Mouse (Mus musculus) WW6 (cell line): ENCODE results near the gene Hmga1.

Experiments used
- DNase-seq: peaks from one replicate; pipeline ENCODE4 v3.0.0-alpha.2; 2013; ENCODE audit warnings: low read depth, low spot score

The Hmga1 gene

DNA sequence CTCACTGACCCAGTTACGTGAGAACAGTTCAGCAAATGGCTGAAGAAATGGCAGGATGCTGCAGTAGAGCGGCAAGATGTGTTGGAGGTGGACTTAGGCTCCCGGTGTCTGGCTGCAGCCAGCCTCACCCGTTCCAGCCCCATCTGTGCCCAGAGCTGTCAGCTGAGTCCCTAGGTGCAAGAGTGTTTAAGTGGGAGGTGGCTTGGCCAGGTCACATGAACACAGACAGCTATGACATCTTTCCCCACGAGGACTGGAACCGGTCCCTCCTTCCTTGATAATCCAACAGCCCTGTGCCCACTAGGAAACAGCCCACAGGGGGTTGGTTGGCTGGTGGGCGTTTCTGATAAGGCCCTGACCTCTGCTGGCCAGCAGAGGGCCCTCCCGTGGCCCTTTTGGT is 28.3 kb upstream of the Hmga1 start:
- no peak for DNase-seq

DNA sequence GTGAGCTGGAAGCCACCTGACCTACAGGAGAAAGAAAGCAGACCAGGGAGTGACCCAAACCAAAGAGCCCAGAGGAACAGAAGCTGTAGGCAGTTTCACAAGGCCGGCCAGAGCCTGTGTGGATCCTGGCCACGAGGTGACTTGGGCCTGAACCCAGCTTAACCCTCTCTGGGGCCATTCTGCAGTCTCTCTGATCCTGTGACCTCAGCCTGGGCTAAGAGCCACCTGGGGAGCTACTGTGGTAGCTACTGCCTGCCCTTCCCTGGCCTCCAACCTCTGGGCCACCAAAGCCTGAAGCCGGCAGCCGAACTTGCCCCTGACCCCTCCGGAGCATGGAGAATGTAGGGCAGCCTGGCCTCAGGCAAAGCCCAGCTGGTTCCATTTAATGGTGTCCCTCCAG is 27.5 kb upstream of the Hmga1 start:
- no peak for DNase-seq

DNA sequence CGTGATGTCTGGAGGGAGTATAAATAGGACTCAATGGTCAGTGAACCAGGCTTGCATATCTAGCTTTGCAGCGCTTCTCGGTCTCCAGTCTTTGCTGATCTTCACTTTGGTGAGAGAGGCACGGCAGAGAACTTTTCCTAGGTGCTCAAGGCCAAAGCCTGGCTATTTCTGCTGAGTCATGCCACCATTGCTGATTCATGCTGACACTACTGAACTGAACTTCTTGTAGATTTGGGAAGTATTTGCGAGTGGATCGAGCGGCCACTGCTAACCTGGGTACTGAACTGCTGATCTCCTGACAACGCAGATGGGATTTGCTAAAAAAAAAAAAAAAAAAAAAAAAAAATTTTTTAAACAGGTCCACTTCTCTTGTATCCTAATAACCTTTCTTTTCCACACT is 24.2 kb upstream of the Hmga1 start:
- DNase-seq: no peak

DNA sequence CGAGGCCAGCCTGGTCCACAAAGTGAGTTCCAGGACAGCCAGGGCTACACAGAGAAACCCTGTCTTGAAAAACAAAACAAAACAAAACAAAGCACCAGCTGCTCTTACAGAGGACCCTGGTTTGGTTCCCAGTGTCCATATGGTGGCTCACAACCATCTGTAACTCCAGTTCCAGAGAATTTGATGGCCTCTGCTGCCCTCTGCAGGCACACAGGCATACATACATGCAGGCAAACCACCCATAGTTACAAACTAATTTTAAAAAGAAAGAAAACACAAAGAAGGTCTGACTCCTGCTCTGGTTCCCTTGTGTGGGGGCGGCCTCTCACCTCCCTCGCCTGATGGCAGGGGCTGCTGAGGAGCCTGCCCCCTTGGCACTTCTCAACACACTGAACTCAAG is 22.9 kb upstream of the Hmga1 start:
- DNase-seq: no peak

DNA sequence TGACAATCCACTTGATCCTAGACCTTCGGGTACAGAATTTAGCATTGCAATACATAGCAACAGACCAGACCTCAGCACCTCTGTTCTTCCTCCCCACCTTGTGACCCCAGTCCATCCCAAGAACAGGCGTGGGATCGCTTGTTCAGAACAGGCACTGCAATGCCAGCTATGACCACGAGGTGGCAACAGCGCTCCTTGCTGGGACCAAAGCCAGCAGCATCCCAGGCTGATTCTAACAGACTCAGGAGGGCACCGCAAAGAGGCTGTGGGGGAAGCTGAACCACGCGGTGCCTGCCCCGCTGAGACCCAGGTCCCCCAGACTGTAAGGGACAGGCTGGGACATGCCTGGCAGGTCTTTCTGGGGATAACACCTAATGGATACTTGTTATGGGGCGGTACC is 21.6 kb upstream of the Hmga1 start:
- DNase-seq: peak; percentile 89

DNA sequence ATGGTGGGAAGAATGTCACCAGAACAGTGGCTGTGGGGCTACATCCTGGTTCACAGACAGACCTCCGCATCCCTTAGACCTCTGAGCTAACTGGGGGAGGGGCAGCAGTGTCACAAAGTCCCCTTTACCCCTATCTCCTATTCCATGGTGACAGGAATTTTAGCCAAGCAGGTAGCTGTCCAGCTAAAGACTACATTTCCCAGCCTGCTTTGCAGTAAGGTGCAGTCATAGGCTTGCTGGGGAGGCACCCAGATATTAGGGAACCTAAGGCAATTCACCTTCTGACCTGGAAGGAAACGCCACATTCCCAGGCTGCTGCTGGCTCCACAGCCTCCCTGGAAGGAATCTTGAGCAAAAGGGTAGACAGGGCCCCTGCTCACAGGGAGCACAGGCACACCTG is 15.0 kb upstream of the Hmga1 start:
- DNase-seq: no peak

DNA sequence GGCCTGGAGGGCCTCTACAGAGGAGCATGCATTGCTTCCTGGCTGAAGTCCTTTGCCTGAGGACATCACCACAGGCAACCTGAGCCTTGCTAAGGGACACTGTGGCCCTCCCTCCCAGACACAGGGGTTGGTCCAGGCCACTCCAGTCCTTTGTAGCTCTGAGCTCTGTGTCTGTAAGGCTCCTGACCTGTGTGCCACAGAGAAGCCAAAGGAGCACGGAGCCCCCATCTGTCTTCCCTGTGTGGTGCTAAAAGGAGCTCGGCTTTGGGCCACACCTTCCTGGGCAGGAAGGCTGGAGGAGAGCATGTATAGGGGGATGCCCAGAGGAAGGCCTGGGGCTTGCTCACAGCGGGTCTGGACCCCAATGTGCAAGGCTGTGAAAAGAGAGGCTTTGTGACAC is 14.3 kb upstream of the Hmga1 start:
- DNase-seq: no peak

DNA sequence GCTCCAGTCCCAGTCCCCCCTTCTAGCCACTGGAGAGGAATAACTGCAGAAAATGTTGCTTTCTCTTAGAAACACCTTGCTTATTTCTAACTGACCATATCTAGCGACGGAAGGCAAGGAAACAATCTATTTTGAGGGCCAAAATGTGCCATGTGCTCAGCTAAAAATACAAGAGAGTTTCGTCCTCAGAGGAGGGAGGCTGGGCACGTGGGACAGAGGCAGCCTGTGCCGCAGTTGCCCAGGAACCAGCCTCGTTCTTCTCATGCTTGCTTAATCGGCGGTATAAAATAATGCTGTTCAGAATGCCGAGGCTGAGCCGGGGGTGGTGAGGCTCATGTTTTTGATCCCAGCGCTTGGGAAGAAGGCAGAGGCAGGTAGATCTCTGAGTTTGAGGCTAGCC is 11.7 kb upstream of the Hmga1 start:
- DNase-seq: no peak

DNA sequence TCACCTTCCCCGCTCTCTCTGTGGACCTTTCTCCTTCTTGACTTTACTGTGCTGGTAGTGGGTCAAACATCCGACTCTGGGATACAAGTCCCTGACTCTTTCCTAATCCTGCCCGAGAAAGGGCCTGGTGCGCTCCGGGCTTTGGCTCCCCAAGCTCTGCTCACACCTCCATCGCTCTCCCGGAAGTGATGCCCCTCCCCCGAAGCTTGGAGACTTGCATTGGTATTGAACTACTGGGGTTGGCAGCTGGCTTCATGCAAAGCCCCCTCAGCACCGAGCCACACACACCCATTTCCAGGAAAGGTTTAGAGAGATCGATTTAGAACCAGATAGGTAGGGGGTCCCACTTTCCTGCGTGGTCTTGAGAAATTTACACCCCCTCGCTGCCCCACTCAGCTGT is 10.3 kb upstream of the Hmga1 start:
- DNase-seq: no peak

DNA sequence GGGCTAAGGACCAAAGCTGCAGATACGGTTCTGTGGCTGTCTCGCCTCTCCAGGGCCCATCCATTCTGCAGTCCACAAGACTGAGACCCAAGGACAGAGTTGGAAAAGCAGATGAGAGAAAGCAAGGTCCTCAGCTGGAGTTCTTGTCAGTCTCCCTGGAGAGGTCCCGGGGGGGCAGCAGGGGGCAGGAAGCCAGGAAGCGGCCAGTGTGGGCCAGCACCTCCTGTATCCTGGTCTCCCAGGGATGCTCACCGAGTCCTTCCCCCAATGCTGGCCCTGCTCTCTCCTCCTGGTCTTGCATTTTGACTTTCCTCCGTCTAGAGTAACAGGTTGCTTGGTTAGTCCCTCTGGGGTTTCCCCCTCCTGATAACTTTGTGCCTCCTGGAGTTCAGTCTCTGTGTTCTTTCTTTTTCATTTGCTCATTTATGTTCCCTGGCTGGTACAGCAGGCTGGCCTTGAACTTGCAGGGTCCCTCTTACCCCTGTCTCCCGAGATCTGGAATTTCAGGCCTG is 9.7 kb upstream of the Hmga1 start:
- no peak for DNase-seq

DNA sequence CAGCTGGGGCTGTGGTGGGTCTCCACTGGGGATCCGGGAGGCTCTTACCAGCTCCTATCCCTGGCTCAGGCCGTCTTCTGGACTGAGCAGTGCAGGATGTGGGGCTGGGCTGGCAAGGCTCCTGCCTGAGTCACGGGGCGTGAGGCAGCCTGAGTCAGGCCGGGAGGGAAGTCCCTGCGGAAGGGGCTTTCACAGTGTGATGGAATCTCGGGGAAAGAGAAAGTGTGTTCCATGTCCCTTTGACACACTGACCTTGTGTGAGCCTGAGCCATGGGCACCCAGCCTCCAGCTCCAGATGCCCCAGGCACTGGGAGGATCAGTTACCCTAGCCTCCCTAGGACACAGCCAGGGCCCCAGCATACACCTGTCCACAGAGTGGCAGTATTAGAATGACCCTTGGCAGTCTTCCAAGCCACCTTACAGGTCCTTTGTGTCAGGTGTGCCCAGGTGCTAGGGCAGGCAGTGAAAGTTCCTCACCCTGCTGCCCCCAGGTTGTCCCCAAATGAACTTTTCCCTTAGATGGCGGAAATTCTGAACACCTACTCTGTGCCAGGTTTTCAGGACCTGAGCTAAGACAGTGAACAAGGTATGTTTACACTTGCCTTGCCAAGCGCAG is 8.9 kb upstream of the Hmga1 start:
- no peak for DNase-seq

DNA sequence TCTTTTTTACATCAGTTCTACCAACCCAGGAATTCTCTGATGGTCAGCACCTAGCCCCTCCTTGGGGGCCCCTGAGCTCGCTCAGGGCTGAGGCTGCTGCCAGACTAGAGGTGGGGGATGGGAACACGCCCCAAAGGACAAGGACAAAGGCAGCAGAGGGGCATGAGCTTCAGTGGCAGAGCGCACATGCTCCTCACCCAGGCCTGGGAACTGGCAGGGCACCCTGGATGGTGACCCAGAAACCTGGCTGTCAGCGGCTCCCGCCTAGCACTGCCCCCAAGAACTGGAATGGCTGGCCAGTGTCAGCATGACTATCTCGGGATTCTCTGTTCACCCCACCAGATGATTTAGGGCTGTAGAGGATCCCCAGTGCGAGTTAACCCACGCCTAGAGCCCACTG is 7.1 kb upstream of the Hmga1 start:
- DNase-seq: no peak

DNA sequence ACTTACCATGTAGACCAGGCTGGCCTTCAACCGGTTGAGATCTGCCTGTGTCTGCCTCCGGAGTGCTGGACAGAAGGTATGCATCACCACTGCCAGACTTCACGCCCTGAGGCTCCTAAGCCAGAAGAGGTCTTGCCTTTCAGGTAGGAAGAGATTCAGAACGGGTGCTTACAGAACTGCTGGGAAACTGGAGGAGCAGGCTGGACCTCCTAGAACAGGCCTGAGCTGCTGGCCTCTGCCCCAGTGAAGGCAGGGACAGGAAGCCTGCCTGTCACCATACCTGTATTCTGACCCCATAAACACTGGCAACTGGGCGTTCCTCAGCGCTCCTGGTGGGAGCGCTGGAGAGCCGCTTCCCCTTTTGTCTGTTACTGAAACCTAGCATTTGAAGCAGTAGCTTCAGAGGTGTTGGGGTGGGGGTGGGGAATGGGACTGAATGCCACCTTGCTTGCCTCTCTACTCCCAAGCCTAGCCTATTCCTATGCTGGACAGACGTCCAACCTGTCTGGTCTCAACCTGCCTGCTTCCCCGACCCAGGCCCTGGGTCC is 4.8 kb upstream of the Hmga1 start:
- no peak for DNase-seq

DNA sequence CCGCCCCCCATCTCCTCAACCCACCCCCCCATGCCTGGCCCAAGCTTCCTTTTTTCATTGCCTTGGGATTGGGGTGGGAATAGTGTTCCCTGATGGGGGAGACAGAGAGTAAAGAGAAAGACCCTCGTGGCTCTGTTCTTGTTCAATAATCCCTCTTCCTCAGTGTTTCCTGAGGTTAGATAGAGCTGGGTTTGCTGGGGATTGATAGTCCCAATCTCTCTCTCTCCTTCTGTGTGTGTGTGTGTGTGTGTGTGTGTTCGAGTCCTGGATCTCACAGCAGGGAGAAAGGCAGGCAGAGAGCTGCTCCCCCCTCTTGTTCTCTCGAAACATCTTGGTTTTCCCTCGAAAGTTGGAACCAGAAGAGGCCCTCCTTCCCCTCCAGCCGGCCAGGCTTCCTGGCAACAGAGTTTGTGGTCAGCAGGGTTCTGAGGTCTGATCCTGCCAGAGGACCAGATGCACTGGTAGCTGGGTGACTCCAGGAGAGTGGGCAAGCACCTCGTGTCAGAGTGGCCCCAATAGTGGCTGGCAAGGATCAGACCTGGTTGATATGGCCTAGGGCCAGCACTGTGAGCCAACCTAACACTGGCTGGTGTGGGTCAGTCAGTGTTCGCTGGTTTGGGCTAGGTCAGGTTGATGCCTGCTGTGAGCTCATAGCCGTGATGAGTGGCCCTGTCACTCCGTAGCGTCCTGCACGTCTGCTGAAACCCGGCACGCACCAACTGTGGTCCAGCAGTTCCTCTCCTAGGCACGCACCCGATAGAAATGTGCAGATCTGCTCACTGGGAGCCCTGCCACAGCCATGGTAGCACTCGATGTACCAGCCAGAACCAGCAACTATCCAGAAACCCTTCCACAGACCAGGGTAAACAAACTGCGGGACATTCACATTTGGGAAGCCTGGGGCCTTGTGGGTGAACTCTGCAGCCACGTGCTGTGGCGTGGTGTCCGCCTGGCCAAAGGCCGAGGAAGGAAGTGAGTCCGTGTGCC is 3.8 kb upstream of the Hmga1 start:
- no peak for DNase-seq

DNA sequence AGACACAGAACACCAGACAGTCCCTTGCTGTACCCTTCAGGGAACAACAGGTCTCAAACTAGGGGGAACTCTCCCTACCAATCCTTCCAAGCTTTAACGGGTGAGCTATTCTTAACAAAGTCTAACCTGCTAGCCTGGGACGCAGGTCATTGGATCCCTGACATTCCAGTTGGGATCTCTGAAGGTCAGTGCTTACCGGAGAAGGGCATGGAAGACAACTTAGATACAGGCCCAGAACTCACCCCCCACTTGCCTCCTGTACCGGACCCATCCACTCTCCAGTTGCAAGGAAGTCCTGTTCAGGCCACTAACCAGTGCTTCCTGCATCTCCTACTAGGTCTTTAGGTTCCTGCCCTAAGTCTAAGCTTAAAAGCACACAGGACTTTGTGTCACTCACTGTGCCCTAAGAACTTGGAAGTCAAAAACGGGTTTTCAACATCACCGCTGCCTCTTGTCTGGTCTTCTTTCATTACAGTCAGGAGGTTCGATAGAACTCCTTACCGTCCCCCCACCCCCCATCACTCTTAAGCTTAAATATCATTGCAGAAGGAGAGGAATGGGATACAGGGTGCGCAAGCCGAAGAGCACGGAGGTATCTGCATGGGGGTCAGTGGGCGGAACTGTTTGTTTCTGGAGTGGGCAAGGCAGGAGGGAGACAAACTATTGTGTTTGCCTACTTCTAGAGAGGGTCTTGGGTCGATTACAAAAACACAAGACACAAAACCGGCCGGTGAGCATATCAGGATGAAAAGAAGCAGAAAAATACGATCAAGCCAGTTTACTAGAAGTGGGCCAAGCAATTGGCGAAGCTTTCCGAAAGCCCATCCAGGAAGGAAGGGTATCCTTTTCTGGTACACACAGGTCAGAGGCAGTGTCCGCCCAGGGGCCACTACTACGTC is 2.0 kb upstream of the Hmga1 start:
- no peak for DNase-seq

DNA sequence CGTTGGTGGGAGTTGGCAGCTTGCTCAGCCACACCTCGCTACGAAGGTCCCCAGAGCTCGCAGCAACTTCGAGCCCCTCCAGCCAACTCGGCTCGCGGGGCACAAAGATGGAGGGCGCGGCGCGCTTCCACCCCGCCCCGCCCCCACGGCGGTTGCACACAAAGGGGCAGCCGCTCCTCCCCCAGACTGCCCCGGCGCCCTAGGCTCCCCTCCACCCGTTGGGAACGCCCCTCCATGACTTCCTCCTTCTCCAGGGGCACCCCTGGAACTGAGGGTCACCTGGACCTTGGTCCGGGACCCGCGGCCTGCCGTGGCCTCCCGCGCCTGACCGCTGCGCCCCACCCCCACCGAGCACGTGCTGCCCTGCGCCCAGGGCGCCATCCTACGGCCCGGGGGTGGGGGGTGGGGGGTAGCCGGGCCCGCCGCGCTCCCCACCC is 1.2 kb upstream of the Hmga1 start:
- DNase-seq: peak; percentile 65

DNA sequence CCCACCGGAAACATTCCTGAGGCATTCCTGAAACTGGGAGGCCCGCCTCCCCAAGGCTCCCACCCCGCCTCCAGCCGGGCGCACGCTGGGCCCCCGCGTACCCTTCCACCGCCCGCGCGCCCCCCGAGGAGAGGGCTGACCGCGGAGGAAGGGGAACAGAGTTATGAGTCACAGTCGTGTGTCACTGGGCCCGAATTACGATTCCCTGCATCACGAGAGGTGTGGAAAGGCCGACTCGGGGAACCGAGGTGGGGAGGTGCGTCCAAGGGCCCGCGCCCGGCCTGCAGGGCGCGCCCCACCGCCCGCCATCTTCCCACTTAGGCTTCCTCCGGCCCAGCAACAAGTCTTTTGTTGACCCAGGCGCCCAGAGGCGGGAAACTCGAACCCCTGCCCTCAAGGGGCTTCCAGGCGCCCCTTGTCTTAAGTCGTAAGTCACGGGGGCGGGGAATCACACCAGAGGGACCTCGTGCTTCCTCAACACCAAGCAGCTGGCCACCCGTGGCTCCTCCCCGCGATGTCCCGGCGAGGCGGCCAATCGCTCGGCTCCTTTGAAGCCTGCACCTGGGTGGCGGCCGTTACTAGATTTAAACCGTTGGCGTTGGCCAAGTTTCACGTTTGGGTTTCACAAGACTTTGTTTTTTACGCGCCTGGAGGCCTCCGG is 655 bp upstream of the Hmga1 start:
- peak; percentile 81 for DNase-seq

DNA sequence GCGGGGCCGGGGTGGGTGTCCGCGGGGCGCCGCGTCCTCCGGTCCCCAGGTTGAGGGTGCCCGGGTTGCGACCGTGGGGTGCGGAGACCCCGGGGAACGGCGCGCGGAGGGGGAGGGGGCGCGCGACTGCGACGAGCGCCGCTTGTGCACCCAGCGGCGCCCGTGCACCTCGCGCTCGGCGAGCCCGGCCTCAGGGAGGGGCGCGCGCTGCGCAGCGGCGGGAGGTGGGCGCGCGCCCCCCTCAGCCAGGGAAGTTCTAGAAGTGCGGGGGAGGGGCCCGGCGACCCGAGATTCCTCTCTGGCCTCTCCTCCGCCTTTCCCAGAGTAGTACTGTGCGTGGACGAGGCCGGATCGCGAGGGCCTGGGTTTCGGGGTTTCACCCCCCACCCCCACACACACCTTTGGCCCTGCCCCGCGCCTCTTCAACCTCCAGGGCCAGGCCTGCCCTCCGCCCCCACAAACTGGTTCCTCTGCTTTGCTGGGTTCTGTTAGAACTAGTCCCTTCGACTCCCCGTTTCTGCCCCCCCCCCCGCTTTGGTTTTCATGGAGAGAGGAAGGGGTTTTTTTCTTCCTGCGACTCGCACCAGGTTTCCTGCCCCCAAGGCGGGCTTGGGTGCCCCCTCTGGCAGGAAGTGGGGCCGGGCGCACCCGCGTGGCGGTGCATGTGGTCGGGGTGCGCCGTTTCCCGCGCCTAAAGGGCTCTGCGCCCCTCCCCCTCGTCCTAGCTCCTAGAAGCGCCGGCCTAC is 1.1 kb downstream of the Hmga1 start:
- DNase-seq: peak; percentile 63

DNA sequence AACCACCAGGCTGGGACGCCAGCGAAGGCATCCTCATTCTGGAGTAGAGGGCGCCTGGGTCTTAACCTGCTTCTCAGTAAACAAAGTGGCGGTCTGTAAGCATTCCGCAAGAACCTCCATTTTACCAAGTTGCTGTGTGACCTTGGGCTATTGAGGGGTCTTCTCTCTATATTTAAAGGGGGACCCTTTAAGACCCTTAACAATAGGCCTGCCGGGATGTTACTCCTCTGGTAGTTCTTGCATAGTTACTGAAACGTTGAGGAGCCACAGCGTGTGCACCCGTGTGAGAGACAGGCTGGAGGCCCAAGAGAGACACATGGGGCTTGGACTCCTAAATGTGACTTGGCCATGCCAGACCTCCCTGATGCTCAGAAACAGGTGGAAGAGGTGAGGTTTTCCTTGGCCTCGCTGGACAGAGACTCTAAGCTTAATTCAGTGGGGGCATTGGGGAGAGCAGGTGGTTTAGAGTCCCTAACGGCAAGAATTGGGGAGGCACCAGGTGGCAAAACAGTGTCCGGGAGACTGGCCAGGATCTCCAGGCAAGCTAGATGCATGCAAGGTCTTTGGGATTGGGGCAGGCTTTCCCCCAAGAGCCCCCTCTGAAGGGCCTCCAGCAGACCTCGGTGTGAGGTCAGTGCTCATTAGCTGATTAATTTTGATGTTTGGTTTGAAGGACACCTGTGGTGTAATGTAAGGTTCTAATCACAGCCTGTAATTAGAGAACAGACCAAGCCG is 1.8 kb downstream of the Hmga1 start:
- DNase-seq: no peak

DNA sequence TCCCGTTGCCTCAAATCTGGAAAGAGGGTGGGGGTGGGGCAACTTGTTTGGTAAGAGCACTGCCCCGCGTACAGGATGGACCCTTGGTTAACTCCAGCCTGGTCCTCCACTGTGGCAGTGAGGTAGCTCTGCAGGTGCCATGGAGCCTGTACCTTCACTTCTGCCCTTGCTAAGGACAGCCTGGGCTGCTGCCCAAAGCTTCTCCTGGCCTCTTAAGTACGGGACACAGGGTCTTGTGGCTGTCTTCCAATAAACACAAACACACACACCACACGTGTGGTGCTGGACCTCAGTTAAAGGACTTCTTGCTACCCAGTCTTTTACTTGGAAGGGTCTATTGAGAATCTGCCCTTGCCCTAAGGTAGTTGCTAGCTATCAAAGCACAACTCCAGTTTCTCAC is 2.5 kb downstream of the Hmga1 start:
- DNase-seq: no peak
